Mouse (Mus musculus) heart, postnatal 36 days (tissue): ENCODE results near the gene Galnt10. TPM values are rescaled to one million over a fixed set of nuclear protein-coding genes. Genes with fewer than 3 reads are reported as not detected.

Experiments
- DNase-seq, 2 experiments: peaks; one replicate each; pipeline ENCODE4 v3.0.0; 2021 to 2022
- intact Hi-C: fragments of 180-260 bp; cut with DNase I; formaldehyde crosslinking; loops from one replicate; pipeline ENCODE4 v1.15.1; 2025
- total RNA-seq, 2 experiments: library from RNA; stranded (reverse); gene quantifications; 2 replicates each; pipeline ENCODE4 v1.2.3; 2021

Galnt10 gene
- total RNA-seq, 2 experiments from 2014 or later = 6.7 to 9.2 TPM

DNA sequence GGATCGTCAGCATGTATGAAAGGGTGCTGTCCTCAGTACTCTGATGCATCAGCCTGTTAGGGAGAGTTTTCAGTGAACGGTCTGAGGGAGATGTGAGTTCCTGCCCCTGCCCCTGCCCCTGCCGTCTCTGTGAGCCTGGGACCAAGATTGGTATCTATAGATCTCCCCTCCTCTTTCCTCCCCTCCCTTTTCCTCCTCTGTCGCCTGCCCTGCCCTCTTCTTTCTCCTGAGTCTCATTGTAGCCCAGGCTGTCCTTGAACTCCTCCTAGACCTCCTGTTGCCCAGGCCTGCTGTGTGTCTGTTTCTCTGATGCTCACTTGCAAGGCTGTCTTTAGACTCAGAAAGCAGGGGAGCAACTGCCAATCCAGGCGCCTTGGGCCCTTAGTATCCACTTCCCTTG is 39.6 kb downstream of the Galnt10 start:
- intact Hi-C loops = no loop called here
- DNase-seq = no peak

GRCm38 (mm10) chr11:57685689-57686454 is 40.6 kb downstream of the Galnt10 start:
- intact Hi-C loops = no loop called here
- DNase-seq = no peak

- intact Hi-C loops = no loop called here
- DNase-seq = no peak
Observed at GRCm38 (mm10) chr11:57686797-57687196, 41.6 kb downstream of the Galnt10 start.

DNA sequence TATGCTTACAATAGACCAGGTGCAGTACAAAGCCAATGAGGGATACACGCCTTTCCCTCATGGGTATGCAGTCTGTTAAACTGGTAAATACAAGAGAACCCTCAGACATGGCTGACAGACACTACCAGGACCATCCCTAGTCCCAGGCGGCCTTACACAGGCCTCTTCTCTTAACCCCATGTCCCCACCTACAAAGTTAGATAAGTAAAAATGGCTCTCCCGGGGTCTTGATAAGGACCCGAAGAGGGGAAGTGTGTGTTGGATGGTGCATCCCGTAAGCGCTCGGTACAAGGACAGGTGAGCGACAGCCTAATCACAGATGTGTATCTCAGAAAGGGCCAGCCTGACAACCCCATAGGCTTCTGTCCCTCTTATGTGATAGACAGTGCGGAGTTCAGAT is 42.0 kb downstream of the Galnt10 start:
- DNase-seq = no peak
- intact Hi-C loops = no loop called here

GRCm38 (mm10) chr11:57688179-57688929 is 43.1 kb downstream of the Galnt10 start:
- intact Hi-C loops = no loop called here
- no peak for DNase-seq

DNA sequence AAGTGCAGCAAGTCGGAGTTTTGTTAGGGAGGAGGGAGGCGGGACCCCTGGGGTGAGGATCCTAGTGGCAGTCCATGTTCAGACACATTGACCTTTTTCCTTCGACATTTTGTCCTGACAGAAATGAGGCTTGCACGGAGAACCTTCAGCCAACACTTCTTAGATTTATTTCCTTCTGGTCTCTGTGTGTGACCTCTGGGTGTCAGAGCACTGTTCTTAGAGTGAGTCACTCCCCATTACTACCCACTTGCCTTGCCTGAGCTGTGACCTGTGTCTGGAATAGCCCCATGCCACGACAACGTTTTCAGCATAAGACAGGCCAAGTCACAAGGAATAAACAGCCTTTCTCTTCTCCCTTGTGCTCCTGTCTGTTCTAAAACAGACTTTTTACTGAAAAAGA is 44.6 kb downstream of the Galnt10 start:
- no peak for DNase-seq
- intact Hi-C loops = no loop called here

DNA sequence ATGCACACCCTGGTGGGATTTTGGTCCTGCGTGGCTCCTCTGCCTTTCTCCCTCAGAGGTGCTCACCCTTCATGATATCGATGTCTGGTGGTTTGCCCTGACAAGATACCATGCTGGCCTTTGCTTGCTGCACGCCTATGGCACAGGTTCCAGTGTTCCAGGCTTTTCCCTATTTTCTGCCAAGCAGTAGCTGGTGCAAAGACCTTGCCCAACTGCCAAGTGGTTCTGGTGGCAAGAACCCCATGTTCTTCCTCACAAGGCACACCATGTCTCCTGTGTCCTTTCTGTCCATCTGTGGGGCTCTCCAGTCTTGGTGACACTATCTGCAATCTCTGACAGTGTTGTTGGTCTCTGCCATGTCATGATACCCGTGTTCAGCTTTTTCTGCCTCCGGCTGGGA is 45.6 kb downstream of the Galnt10 start:
- DNase-seq = no peak
- intact Hi-C loops = no loop called here

- intact Hi-C loops = no loop called here
- DNase-seq = no peak
Observed at GRCm38 (mm10) chr11:57691939-57692338, 46.7 kb downstream of the Galnt10 start.

DNA sequence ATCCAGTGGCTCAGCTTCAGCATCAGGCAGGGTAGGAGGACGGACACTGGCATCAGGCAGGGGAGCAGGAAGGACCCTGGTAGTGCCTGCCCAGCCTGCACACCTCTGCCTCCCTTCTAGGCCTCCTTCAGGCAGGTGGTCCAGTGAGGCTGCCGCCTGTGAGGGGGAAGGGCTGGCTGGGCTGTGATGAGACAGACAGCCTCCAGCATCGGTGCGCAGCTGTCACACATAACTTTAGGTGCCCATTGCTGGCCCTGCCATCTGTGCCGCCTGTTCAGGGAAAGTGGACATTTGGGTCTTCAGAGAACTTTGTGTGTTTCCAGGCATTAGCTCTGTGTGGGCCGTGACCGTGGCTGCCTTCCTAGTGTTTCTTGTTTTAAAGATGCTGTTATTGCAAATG is 47.5 kb downstream of the Galnt10 start:
- no peak for DNase-seq
- intact Hi-C loops = no loop called here

GRCm38 (mm10) chr11:57694486-57694885 is 49.2 kb downstream of the Galnt10 start:
- intact Hi-C loops = no loop called here
- no peak for DNase-seq

DNA sequence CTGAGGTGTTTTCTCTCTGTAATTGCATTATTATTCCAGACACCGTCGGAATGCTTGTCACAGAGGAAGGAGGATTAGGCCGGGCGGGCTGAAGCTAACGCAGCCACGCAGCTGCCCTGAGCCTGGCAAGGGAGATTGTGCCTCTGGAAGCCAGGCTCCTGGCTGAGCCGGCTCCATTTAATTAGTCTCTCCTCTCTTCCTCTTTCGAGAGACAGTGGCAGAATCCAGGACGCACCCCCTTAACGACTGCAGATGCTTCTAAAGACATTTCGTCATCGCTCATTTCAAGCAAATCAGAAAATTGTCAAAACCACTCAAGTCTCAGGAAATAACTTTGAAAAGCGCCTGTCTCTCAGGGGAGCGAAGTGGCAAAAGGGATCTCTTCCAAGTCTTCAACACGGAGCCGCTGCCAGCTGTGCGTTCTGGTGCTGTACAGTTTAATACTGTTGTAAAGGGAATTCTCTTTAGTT is 51.0 kb downstream of the Galnt10 start:
- intact Hi-C loops = no loop called here
- DNase-seq = no peak

DNA sequence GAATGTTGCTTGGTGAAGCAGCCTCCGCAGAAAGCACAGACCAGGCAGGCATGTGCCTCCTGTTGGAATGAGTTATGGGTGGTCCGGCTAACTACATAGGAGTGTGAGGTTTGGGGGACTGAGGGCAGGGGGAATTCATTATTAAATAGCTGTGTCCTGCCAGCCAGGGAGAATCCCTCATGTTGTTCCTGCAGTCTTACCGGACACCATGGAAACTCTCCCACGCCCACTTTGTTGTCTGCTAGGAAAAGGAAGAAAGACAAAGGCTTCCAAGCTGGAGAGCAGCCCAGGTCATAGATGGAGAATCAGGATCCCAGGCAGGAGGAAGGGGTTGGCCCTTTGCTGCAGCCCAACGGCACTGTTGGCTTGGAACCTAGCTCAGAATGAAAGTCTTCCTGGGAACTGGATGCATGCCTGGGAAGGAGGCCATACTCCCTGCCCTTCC is 51.6 kb downstream of the Galnt10 start:
- intact Hi-C loops = no loop called here
- peak in 1 of 2 experiments; percentile 57 for DNase-seq

GRCm38 (mm10) chr11:57700114-57700513 is 54.9 kb downstream of the Galnt10 start:
- intact Hi-C loops = no loop called here
- no peak for DNase-seq

GRCm38 (mm10) chr11:57701193-57701925 is 56.1 kb downstream of the Galnt10 start:
- intact Hi-C loops = no loop called here
- no peak for DNase-seq

GRCm38 (mm10) chr11:57701956-57702355 is 56.7 kb downstream of the Galnt10 start:
- intact Hi-C loops = no loop called here
- DNase-seq = no peak

DNA sequence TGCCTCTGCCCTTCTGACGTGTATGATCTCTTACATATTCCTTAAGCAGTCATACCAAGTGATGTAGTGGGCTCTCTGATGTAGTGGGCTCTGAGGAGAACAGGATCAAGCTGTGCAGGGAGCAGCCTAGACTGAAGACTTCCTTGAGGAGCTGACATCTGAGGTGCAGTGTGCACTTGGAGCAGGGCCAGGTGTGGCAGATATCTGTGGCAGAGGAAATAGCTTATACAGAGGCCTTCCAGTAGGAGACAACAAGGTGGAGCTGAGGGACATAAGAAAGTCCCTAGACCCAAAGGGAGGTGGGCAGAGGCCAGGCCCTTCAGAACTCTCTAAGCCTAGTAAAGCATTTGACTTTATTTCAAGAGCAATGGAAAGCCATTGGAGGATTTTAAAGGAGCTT is 61.4 kb downstream of the Galnt10 start:
- no peak for DNase-seq
- intact Hi-C loops = no loop called here

GRCm38 (mm10) chr11:57707114-57707798 is 62.0 kb downstream of the Galnt10 start:
- intact Hi-C loops = no loop called here
- no peak for DNase-seq

- intact Hi-C loops = no loop called here
- no peak for DNase-seq
Observed at GRCm38 (mm10) chr11:57708174-57709154, 63.2 kb downstream of the Galnt10 start.

DNA sequence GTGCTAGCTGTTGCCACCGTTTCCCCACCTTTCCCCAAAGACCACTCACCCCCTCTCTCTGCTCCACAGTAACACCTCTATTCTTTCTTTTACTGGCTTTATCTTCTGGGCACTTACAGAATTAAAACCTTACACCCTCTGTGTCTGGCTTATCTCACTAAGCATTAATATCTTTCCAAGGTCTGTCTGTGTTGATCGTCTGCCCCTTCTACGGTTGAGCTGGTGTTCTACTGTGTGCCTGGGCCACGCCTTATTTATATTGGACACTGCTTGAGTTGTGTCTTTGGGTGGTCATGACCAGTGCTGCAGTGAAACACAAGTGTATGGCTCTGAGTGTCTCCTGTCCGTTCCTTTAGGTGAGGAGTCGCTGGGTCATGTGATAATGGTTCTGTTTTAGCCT is 68.7 kb downstream of the Galnt10 start:
- intact Hi-C loops = no loop called here
- DNase-seq = no peak
